Mouse (Mus musculus) left cerebral cortex, postnatal 14 days (tissue): ENCODE data around the gene Pygo1. TPM values are rescaled to one million over a fixed set of nuclear protein-coding genes. Genes with fewer than 3 reads are reported as not detected.

ENCODE experiments used
- DNase-seq, 2 experiments: peaks; one replicate each; pipeline ENCODE4 v3.0.0; 2021 to 2022; ENCODE audit warnings: low spot score in 2 of 2, mixed read lengths in 1 of 2
- intact Hi-C: fragments of 180-260 bp; cut with DNase I; formaldehyde crosslinking; loops from one replicate; pipeline ENCODE4 v1.15.1; 2025
- total RNA-seq, 2 experiments: library from RNA; stranded (reverse); gene quantifications; 2 replicates each; pipeline ENCODE4 v1.2.3; 2021

Pygo1 gene
- total RNA-seq, 2 experiments from 2014 or later: 12.0 to 13.0 TPM

GRCm38 (mm10) chr9:72985250-72986220, 60.1 kb downstream of the Pygo1 start, which contains the start of the genes Ccpg1os and Ccpg1:
Gene Ccpg1os (minus strand): TSS chr9:72985382.
Gene Ccpg1 (plus strand): TSS chr9:72985429.
- DNase-seq: peak; percentile 98
- intact Hi-C loops: no loop called here

GRCm38 (mm10) chr9:72987703-72988102, 62.3 kb downstream of the Pygo1 start:
- intact Hi-C loops: no loop called here
- no peak for DNase-seq

GRCm38 (mm10) chr9:72988706-72989105, 63.3 kb downstream of the Pygo1 start:
- no peak for DNase-seq
- intact Hi-C loops: no loop called here

GRCm38 (mm10) chr9:72991420-72991819, 66.0 kb downstream of the Pygo1 start:
- no peak for DNase-seq
- intact Hi-C loops: no loop called here

GRCm38 (mm10) chr9:72992576-72992975, 67.1 kb downstream of the Pygo1 start:
- intact Hi-C loops: no loop called here
- no peak for DNase-seq

- intact Hi-C loops: no loop called here
Observed at GRCm38 (mm10) chr9:72996167-72996566, 70.7 kb downstream of the Pygo1 start.

GRCm38 (mm10) chr9:72996806-72997205, 71.4 kb downstream of the Pygo1 start:
- DNase-seq: no peak
- intact Hi-C loops: no loop called here

More at GRCm38 (mm10) chr9:72996167-72996566, 70.7 kb downstream of the Pygo1 start:
- no peak for DNase-seq

GRCm38 (mm10) chr9:73000487-73000886, 75.0 kb downstream of the Pygo1 start:
- intact Hi-C loops: no loop called here
- no peak for DNase-seq

GRCm38 (mm10) chr9:73001314-73002011, 76.0 kb downstream of the Pygo1 start:
- intact Hi-C loops: no loop called here
- no peak for DNase-seq

Other genes with a start within 250 kb of the Pygo1 start
- 1 to 10 TPM; 1.1 to 1.4 TPM for gene Prtg, start 118.8 kb upstream of the Pygo1 start, total RNA-seq
- 1 to 10 TPM; 1.1 to 1.7 TPM for gene Dyx1c1, start 33.1 kb downstream of the Pygo1 start, total RNA-seq
- under 1 TPM in 1 of 2 experiments, not detected in 1; 0.29 TPM for gene Gm44503, start 33.2 kb downstream of the Pygo1 start, total RNA-seq
- 1 to 10 TPM; 7.6 to 8.6 TPM for gene Ccpg1os, start 59.7 kb downstream of the Pygo1 start, total RNA-seq
- gene Ccpg1, start 59.8 kb downstream of the Pygo1 start, total RNA-seq: 100 to 1,000 TPM; 104 to 117 TPM
- 10 to 100 TPM; 15.2 to 15.4 TPM for gene Pigb, start 114.7 kb downstream of the Pygo1 start, total RNA-seq
- 1 to 10 TPM; 5.9 to 8.2 TPM for gene Rab27a, start 119.2 kb downstream of the Pygo1 start, total RNA-seq
- gene Khdc3, start 176.2 kb downstream of the Pygo1 start, total RNA-seq: 1 to 10 TPM; 1.2 to 1.4 TPM
- gene Gm20509, start 176.8 kb downstream of the Pygo1 start, total RNA-seq: not detected
- gene Rsl24d1, start 187.8 kb downstream of the Pygo1 start, total RNA-seq: 10 to 100 TPM; 51.8 to 56.9 TPM